Mouse (Mus musculus): ENCODE measurements around the gene Dcaf8.

Gene Dcaf8

GRCm38 (mm10) chr1:172148279-172148954 lies 533 bp downstream of the Dcaf8 start:
- no peak for DNase-seq (ENCODE audit: low spot score)

GRCm38 (mm10) chr1:172148955-172149815 lies 1.3 kb downstream of the Dcaf8 start:
- no peak for DNase-seq (ENCODE audit: low spot score)

GRCm38 (mm10) chr1:172154536-172154935 lies 6.7 kb downstream of the Dcaf8 start:
- DNase-seq (ENCODE audit: low spot score) = no peak

GRCm38 (mm10) chr1:172155518-172155917 lies 7.6 kb downstream of the Dcaf8 start:
- DNase-seq (ENCODE audit: low spot score) = no peak

- no peak for DNase-seq (ENCODE audit: low spot score)
Measured at GRCm38 (mm10) chr1:172159970-172160369, 12.1 kb downstream of the Dcaf8 start.

- no peak for DNase-seq (ENCODE audit: low spot score)
Measured at GRCm38 (mm10) chr1:172160508-172160907, 12.6 kb downstream of the Dcaf8 start.

GRCm38 (mm10) chr1:172162009-172162408 lies 14.1 kb downstream of the Dcaf8 start:
- no peak for DNase-seq (ENCODE audit: low spot score)

GRCm38 (mm10) chr1:172162959-172163358 lies 15.1 kb downstream of the Dcaf8 start:
- no peak for DNase-seq (ENCODE audit: low spot score)

- no peak for DNase-seq (ENCODE audit: low spot score)
Measured at GRCm38 (mm10) chr1:172167911-172168310, 20.0 kb downstream of the Dcaf8 start.

GRCm38 (mm10) chr1:172169809-172170208 lies 21.9 kb downstream of the Dcaf8 start:
- no peak for DNase-seq (ENCODE audit: low spot score)

- no peak for DNase-seq (ENCODE audit: low spot score)
Measured at GRCm38 (mm10) chr1:172172381-172172780, 24.5 kb downstream of the Dcaf8 start.

- no peak for DNase-seq (ENCODE audit: low spot score)
Measured at GRCm38 (mm10) chr1:172173181-172173580, 25.3 kb downstream of the Dcaf8 start.

GRCm38 (mm10) chr1:172177791-172178190 lies 29.9 kb downstream of the Dcaf8 start:
- DNase-seq (ENCODE audit: low spot score) = no peak

- no peak for DNase-seq (ENCODE audit: low spot score)
Measured at GRCm38 (mm10) chr1:172179102-172179501, 31.2 kb downstream of the Dcaf8 start.

- DNase-seq (ENCODE audit: low spot score) = no peak
Measured at GRCm38 (mm10) chr1:172180881-172181280, 33.0 kb downstream of the Dcaf8 start.

- no peak for DNase-seq (ENCODE audit: low spot score)
Measured at GRCm38 (mm10) chr1:172181777-172182176, 33.9 kb downstream of the Dcaf8 start.

- DNase-seq (ENCODE audit: low spot score) = no peak
Measured at GRCm38 (mm10) chr1:172183056-172183455, 35.2 kb downstream of the Dcaf8 start.

- DNase-seq (ENCODE audit: low spot score) = no peak
Measured at GRCm38 (mm10) chr1:172183915-172184314, 36.0 kb downstream of the Dcaf8 start.

- DNase-seq (ENCODE audit: low spot score) = no peak
Measured at GRCm38 (mm10) chr1:172186401-172187289, 38.8 kb downstream of the Dcaf8 start.

GRCm38 (mm10) chr1:172188891-172189290 lies 41.0 kb downstream of the Dcaf8 start:
- DNase-seq (ENCODE audit: low spot score) = no peak

GRCm38 (mm10) chr1:172191578-172191977 lies 43.7 kb downstream of the Dcaf8 start:
- no peak for DNase-seq (ENCODE audit: low spot score)

- no peak for DNase-seq (ENCODE audit: low spot score)
Measured at GRCm38 (mm10) chr1:172192217-172192616, 44.3 kb downstream of the Dcaf8 start.

Data from ovary, adult 18-20 months (tissue).